Mouse (Mus musculus) heart, embryonic 16.5 days (tissue): Measurements from ENCODE around the gene Prepl. TPM values are rescaled to one million over a fixed set of nuclear protein-coding genes. Genes with fewer than 3 reads are reported as not detected.

ENCODE experiments used
- ATAC-seq: fragments of 200-750 bp; cut with Nextera tagmentation; replicated peaks from 2 replicates; pipeline ENCODE4 v1.8.0; 2017; ENCODE audit warnings: moderate number of reproducible peaks; ENCODE audit not compliant: insufficient read depth, low FRiP score; ENCODE audit errors: extremely low read depth
- H3K27ac ChIP-seq: fragments of 300-500 bp; sonication (generic); 2 replicates; pipeline ENCODE4 v1.5.1; 2014; ENCODE audit warnings: mild to moderate bottlenecking, low read length, control low read depth, moderate library complexity
- H3K27me3 ChIP-seq: fragments of 300-500 bp; sonication (generic); 2 replicates; pipeline ENCODE4 v1.6.1; 2014; ENCODE audit warnings: low read length, mixed read lengths; ENCODE audit not compliant: control insufficient read depth, insufficient read depth
- H3K36me3 ChIP-seq: fragments of 300-500 bp; sonication (generic); 2 replicates; pipeline ENCODE4 v1.6.1; 2014; ENCODE audit not compliant: control insufficient read depth, insufficient read depth
- H3K4me1 ChIP-seq: fragments of 300-500 bp; sonication (generic); 2 replicates; pipeline ENCODE4 v1.6.1; 2014; ENCODE audit warnings: low read length, mixed read lengths; ENCODE audit not compliant: control insufficient read depth, insufficient read depth
- H3K4me2 ChIP-seq: fragments of 300-500 bp; sonication (generic); 2 replicates; pipeline ENCODE4 v1.6.1; 2014; ENCODE audit warnings: low read depth, mild to moderate bottlenecking, control low read depth, low read length
- H3K4me3 ChIP-seq: fragments of 300-500 bp; sonication (generic); 2 replicates; pipeline ENCODE4 v1.5.1; 2014; ENCODE audit warnings: mild to moderate bottlenecking, control low read depth, low read length
- H3K9ac ChIP-seq: fragments of 300-500 bp; sonication (generic); 2 replicates; pipeline ENCODE4 v1.6.1; 2014; ENCODE audit warnings: low read length, control low read depth
- H3K9me3 ChIP-seq: fragments of 300-500 bp; sonication (generic); replicated peaks from 2 replicates; pipeline ENCODE4 v1.6.1; 2016; ENCODE audit warnings: low read length; ENCODE audit not compliant: control insufficient read depth
- WGBS: fragments of 180-500 bp; shearing (Covaris S2); extraction: QIAGEN DNeasy Blood & Tissue Kit; methylation state at CpG from one replicate; pipeline ENCODE4 v1.1.7; 2014; 5-methylcytosine and 5-hydroxymethylcytosine counted together
- polyA plus RNA-seq: library from polyadenylated mRNA; unstranded; fragments of >200 nt; fragmentation: Nextera tagmentation; extraction: Ambion mirVana; gene quantifications from 2 replicates; pipeline ENCODE4 v1.2.1, GENCODE M21; 2015

The Prepl gene
- polyA plus RNA-seq, 1 experiment from 2014 or later = 32.8 TPM

GRCm38 (mm10) chr17:85023247-85024167 lies 66.5 kb downstream of the Prepl start:
- Histone ChIP-seq H3K4me2 (peak overlapping the region; percentile 34; the same call in 1 of the 2 replicates), H3K4me1 (0 out of 2 replicates have a peak, but pooled peaks cover 2% of the 10 kb centered on the region), H3K27ac (no peak overlapping the region), H3K27me3 (no peaks in the 10 kb centered on the region), H3K4me3 (no peak overlapping the region), H3K9ac (no peak overlapping the region), H3K9me3 (no peaks in the 10 kb centered on the region), H3K36me3 (no peaks in the 10 kb centered on the region)
- no peak for ATAC-seq
- 60% methylated on average over 22 of the region's 22 CpGs for WGBS

- H3K4me2 ChIP-seq = no peak overlapping the region
- no peak overlapping the region for H3K27ac ChIP-seq
- H3K9me3 ChIP-seq = no peaks in the 10 kb centered on the region
- 0 out of 2 replicates have a peak, but pooled peaks cover 2% of the 10 kb centered on the region for H3K4me1 ChIP-seq
- no peaks in the 10 kb centered on the region for H3K36me3 ChIP-seq
- WGBS = 78% methylated on average over 3 of the region's 3 CpGs
- no peak for ATAC-seq
- no peak overlapping the region for H3K9ac ChIP-seq
- H3K4me3 ChIP-seq = no peak overlapping the region
- no peaks in the 10 kb centered on the region for H3K27me3 ChIP-seq
Measured at GRCm38 (mm10) chr17:85020343-85020742, 69.7 kb downstream of the Prepl start.

- H3K36me3 ChIP-seq = no peaks in the 10 kb centered on the region
- no peaks in the 10 kb centered on the region for H3K27me3 ChIP-seq
- H3K9me3 ChIP-seq = no peaks in the 10 kb centered on the region
- no peak overlapping the region for H3K4me2 ChIP-seq
- 0 out of 2 replicates have a peak, but pooled peaks cover 2% of the 10 kb centered on the region for H3K4me1 ChIP-seq
- H3K4me3 ChIP-seq = no peak overlapping the region
- ATAC-seq = no peak
- no peak overlapping the region for H3K27ac ChIP-seq
- H3K9ac ChIP-seq = no peak overlapping the region
- 59% methylated on average over 5 of the region's 5 CpGs for WGBS
Measured at GRCm38 (mm10) chr17:85018794-85019193, 71.2 kb downstream of the Prepl start.

- H3K4me3 ChIP-seq = no peak overlapping the region
- H3K27ac ChIP-seq = no peak overlapping the region
- 0 out of 2 replicates have a peak, but pooled peaks cover 2% of the 10 kb centered on the region for H3K4me1 ChIP-seq
- 83% methylated on average over 3 of the region's 3 CpGs for WGBS
- no peak overlapping the region for H3K4me2 ChIP-seq
- no peaks in the 10 kb centered on the region for H3K36me3 ChIP-seq
- H3K9ac ChIP-seq = no peak overlapping the region
- no peaks in the 10 kb centered on the region for H3K9me3 ChIP-seq
- ATAC-seq = no peak
- H3K27me3 ChIP-seq = no peaks in the 10 kb centered on the region
Measured at GRCm38 (mm10) chr17:85018344-85018743, 71.7 kb downstream of the Prepl start.

GRCm38 (mm10) chr17:85014632-85015031 lies 75.4 kb downstream of the Prepl start:
- H3K4me1 ChIP-seq = no peaks in the 10 kb centered on the region
- no peak overlapping the region for H3K4me2 ChIP-seq
- no peaks in the 10 kb centered on the region for H3K9me3 ChIP-seq
- no peaks in the 10 kb centered on the region for H3K27me3 ChIP-seq
- ATAC-seq = no peak
- no peak overlapping the region for H3K4me3 ChIP-seq
- WGBS = 93% methylated on average over 3 of the region's 3 CpGs
- H3K36me3 ChIP-seq = peaks cover 12% of the 10 kb centered on the region
- H3K9ac ChIP-seq = no peak overlapping the region
- H3K27ac ChIP-seq = no peak overlapping the region

GRCm38 (mm10) chr17:85013485-85013884 lies 76.6 kb downstream of the Prepl start:
- Histone ChIP-seq H3K27me3 (no peaks in the 10 kb centered on the region), H3K27ac (no peak overlapping the region), H3K36me3 (peaks cover 14% of the 10 kb centered on the region), H3K9ac (no peak overlapping the region), H3K4me2 (no peak overlapping the region), H3K4me3 (no peak overlapping the region), H3K4me1 (no peaks in the 10 kb centered on the region), H3K9me3 (no peaks in the 10 kb centered on the region)
- 80% methylated on average over 6 of the region's 6 CpGs for WGBS
- no peak for ATAC-seq

Other genes with a start within 250 kb of the Prepl start
- gene Ppm1b, start 133.5 kb downstream of the Prepl start, polyA plus RNA-seq = 70.3 and 71.6 TPM in 2 replicates
- gene Slc3a1, start 61.9 kb downstream of the Prepl start, polyA plus RNA-seq = 0.22 and 0.26 TPM in 2 replicates
- gene Camkmt, start 311 bp upstream of the Prepl start, polyA plus RNA-seq = 5.7 and 6.7 TPM in 2 replicates